Mouse (Mus musculus) myocyte (in vitro differentiated cells): ENCODE measurements at regions not wholly inside any gene's neighbourhood (a gene's known extent, or its start where the extent isn't known, plus 50 kb on each side); places are given as distances from the start of the nearest gene placed in this dataset.

Experiments used
- H3K27me3 ChIP-seq: one replicate; pipeline ENCODE4 v1.6.1; 2011; ENCODE audit not compliant: control insufficient read depth, insufficient read depth, insufficient read length
- H3K36me3 ChIP-seq: one replicate; pipeline ENCODE4 v1.6.1; 2011; ENCODE audit not compliant: control insufficient read depth, insufficient read depth
- H3K4me2 ChIP-seq: one replicate; pipeline ENCODE4 v1.6.1; 2011; ENCODE audit warnings: low read depth, control low read depth
- H3K4me3 ChIP-seq: one replicate; pipeline ENCODE4 v1.5.1; 2011; ENCODE audit warnings: mild to moderate bottlenecking, control low read depth, moderate library complexity
- H3K79me2 ChIP-seq: one replicate; pipeline ENCODE4 v1.6.1; 2011; ENCODE audit not compliant: control insufficient read depth, insufficient read depth
- H3ac ChIP-seq: one replicate; pipeline ENCODE4 v1.6.1; 2011; ENCODE audit not compliant: control insufficient read depth, insufficient read length
- CEBPB ChIP-seq: IDR thresholded peaks from 2 replicates; pipeline ENCODE4 v1.6.1; 2011; ENCODE audit warnings: mild to moderate bottlenecking, moderate library complexity; ENCODE audit not compliant: poor library complexity, insufficient read depth, severe bottlenecking
- E2F4 ChIP-seq: IDR thresholded peaks from one replicate; pipeline ENCODE4 v1.6.1; 2011; ENCODE audit warnings: mild to moderate bottlenecking, control low read depth, moderate library complexity; ENCODE audit not compliant: insufficient read depth
- MAX ChIP-seq: IDR thresholded peaks from one replicate; pipeline ENCODE4 v1.6.1; 2011; ENCODE audit warnings: low read depth, mild to moderate bottlenecking, control low read depth
- MYOD1 ChIP-seq, 3 experiments: IDR thresholded peaks; one replicate each; pipeline ENCODE4 v1.6.1; 2011; ENCODE audit warnings: control low read depth in 2 of 3, low read depth in 2 of 3, mild to moderate bottlenecking in 2 of 3, moderate library complexity in 1 of 3; ENCODE audit not compliant: insufficient read length in 2 of 3, control insufficient read depth in 1 of 3
- MYOG ChIP-seq, 3 experiments: IDR thresholded peaks; one replicate each; pipeline ENCODE4 v1.6.1; 2011; ENCODE audit warnings: control low read depth in 2 of 3, low read depth in 2 of 3, mild to moderate bottlenecking in 2 of 3; ENCODE audit not compliant: insufficient read length in 2 of 3, control insufficient read depth in 1 of 3, insufficient read depth in 1 of 3
- POLR2A ChIP-seq: IDR thresholded peaks from one replicate; pipeline ENCODE4 v1.6.1; 2011; ENCODE audit warnings: low read depth, mild to moderate bottlenecking, control low read depth, moderate library complexity; ENCODE audit not compliant: insufficient read length
- POLR2AphosphoS2 ChIP-seq: IDR thresholded peaks from one replicate; pipeline ENCODE4 v1.6.1; 2011; ENCODE audit warnings: low read depth, control low read depth; ENCODE audit not compliant: insufficient read length
- REST ChIP-seq: IDR thresholded peaks from one replicate; pipeline ENCODE4 v1.6.1; 2011; ENCODE audit warnings: mild to moderate bottlenecking, control low read depth, moderate library complexity; ENCODE audit not compliant: insufficient read depth, insufficient read length
- SRF ChIP-seq: IDR thresholded peaks from one replicate; pipeline ENCODE4 v1.6.1; 2011; ENCODE audit warnings: low read depth; ENCODE audit not compliant: control insufficient read depth, insufficient read length
- TCF12 ChIP-seq: IDR thresholded peaks from one replicate; pipeline ENCODE4 v1.6.1; 2011; ENCODE audit warnings: mild to moderate bottlenecking, control low read depth; ENCODE audit not compliant: poor library complexity, insufficient read depth, severe bottlenecking
- TCF3 ChIP-seq: IDR thresholded peaks from one replicate; pipeline ENCODE4 v1.6.1; 2011; ENCODE audit warnings: low read depth, control low read depth; ENCODE audit not compliant: insufficient read length
- USF1 ChIP-seq: IDR thresholded peaks from one replicate; pipeline ENCODE4 v1.6.1; 2011; ENCODE audit warnings: low read depth, mild to moderate bottlenecking, control low read depth, moderate library complexity

- Histone ChIP-seq H3K36me3 (no peaks in the 10 kb centered on the region), H3K27me3 (no peaks in the 10 kb centered on the region), H3K4me2 (no peak overlapping the region), H3ac (no peak overlapping the region), H3K79me2 (no peaks in the 10 kb centered on the region), H3K4me3 (no peak overlapping the region)
- no peak for TF ChIP-seq REST
- TF ChIP-seq CEBPB: no peak
Measured at GRCm38 (mm10) chr13:79037883-79038282, 838.3 kb upstream of the Nr2f1 start.

- H3K4me2 ChIP-seq: no peak overlapping the region
- H3K36me3 ChIP-seq: no peaks in the 10 kb centered on the region
- no peaks in the 10 kb centered on the region for H3K79me2 ChIP-seq
- no peaks in the 10 kb centered on the region for H3K27me3 ChIP-seq
- TF ChIP-seq TCF3 (no peak), POLR2AphosphoS2 (no peak), REST (no peak), USF1 (no peak), CEBPB (no peak), SRF (no peak), E2F4 (no peak), MYOD1 (IDR thresholded peaks at IDR 0.05; ENCODE audit: control insufficient read depth in 1 of 3, insufficient read length in 2 of 3, low read depth in 2 of 3) (no peak), POLR2A (no peak), MAX (no peak), TCF12 (no peak), MYOG (IDR thresholded peaks at IDR 0.05; ENCODE audit: control insufficient read depth in 1 of 3, insufficient read depth in 1 of 3, insufficient read length in 2 of 3, low read depth in 2 of 3) (no peak)
- H3ac ChIP-seq: no peak overlapping the region
- no peak overlapping the region for H3K4me3 ChIP-seq
Measured at GRCm38 (mm10) chr13:79035276-79035675, 835.7 kb upstream of the Nr2f1 start.

GRCm38 (mm10) chr13:79029974-79030373 lies 830.4 kb upstream of the Nr2f1 start:
- no peaks in the 10 kb centered on the region for H3K79me2 ChIP-seq
- no peaks in the 10 kb centered on the region for H3K27me3 ChIP-seq
- H3K4me3 ChIP-seq: no peak overlapping the region
- H3K36me3 ChIP-seq: no peaks in the 10 kb centered on the region
- H3K4me2 ChIP-seq: peak overlapping the region; percentile 42
- no peak overlapping the region for H3ac ChIP-seq
- TF ChIP-seq CEBPB (no peak), POLR2AphosphoS2 (no peak), MYOG (IDR thresholded peaks at IDR 0.05; ENCODE audit: control insufficient read depth in 1 of 3, insufficient read depth in 1 of 3, insufficient read length in 2 of 3, low read depth in 2 of 3) (peak in 1 of 3 experiments; percentile 64), SRF (no peak), MYOD1 (IDR thresholded peaks at IDR 0.05; ENCODE audit: control insufficient read depth in 1 of 3, insufficient read length in 2 of 3, low read depth in 2 of 3) (peak; percentile 7 to 79 (median 64)), TCF12 (peak; percentile 74), E2F4 (no peak), MAX (no peak), REST (no peak), USF1 (no peak), TCF3 (peak; percentile 34), POLR2A (no peak)

GRCm38 (mm10) chr13:79027877-79028760 lies 828.6 kb upstream of the Nr2f1 start:
- no peak overlapping the region for H3ac ChIP-seq
- H3K79me2 ChIP-seq: no peaks in the 10 kb centered on the region
- no peak overlapping the region for H3K4me2 ChIP-seq
- H3K36me3 ChIP-seq: no peaks in the 10 kb centered on the region
- no peaks in the 10 kb centered on the region for H3K27me3 ChIP-seq
- no peak overlapping the region for H3K4me3 ChIP-seq
- no peak for TF ChIP-seq USF1
- TF ChIP-seq TCF3: no peak
- TF ChIP-seq E2F4: no peak
- no peak for TF ChIP-seq TCF12
- no peak for TF ChIP-seq REST

GRCm38 (mm10) chr13:79025645-79026044 lies 826.1 kb upstream of the Nr2f1 start:
- no peak for TF ChIP-seq MYOD1 (IDR thresholded peaks at IDR 0.05; ENCODE audit: control insufficient read depth in 1 of 3, insufficient read length in 2 of 3, low read depth in 2 of 3)
- TF ChIP-seq CEBPB: no peak
- TF ChIP-seq MYOG (IDR thresholded peaks at IDR 0.05; ENCODE audit: control insufficient read depth in 1 of 3, insufficient read depth in 1 of 3, insufficient read length in 2 of 3, low read depth in 2 of 3): no peak
- no peak for TF ChIP-seq USF1
- no peak for TF ChIP-seq POLR2AphosphoS2
- TF ChIP-seq E2F4: no peak
- TF ChIP-seq TCF12: no peak
- no peak for TF ChIP-seq TCF3
- no peak for TF ChIP-seq POLR2A
- Histone ChIP-seq H3K36me3 (no peaks in the 10 kb centered on the region), H3K4me2 (no peak overlapping the region), H3K79me2 (no peaks in the 10 kb centered on the region), H3K27me3 (no peaks in the 10 kb centered on the region), H3K4me3 (no peak overlapping the region), H3ac (no peak overlapping the region)
